Mouse (Mus musculus) cortical plate, adult 2 months (tissue): ENCODE data around the gene Egfl6. TPM values are rescaled to one million over a fixed set of nuclear protein-coding genes. Genes with fewer than 3 reads are reported as not detected.

ENCODE experiments used
- H3K27ac ChIP-seq: fragments of 200-500 bp; 2 replicates; pipeline ENCODE4 v1.5.1; 2012; ENCODE audit warnings: low read length, control low read depth, inconsistent platforms; ENCODE audit not compliant: insufficient read depth
- H3K4me1 ChIP-seq: fragments of 200-500 bp; 2 replicates; pipeline ENCODE4 v1.6.1; 2011; ENCODE audit warnings: low read length; ENCODE audit not compliant: control insufficient read depth, insufficient read depth
- H3K4me3 ChIP-seq: fragments of 200-500 bp; 2 replicates; pipeline ENCODE4 v1.5.1; 2011; ENCODE audit warnings: mild to moderate bottlenecking, low read length, control low read depth; ENCODE audit not compliant: insufficient read depth
- CTCF ChIP-seq: fragments of 200-500 bp; IDR thresholded peaks from 2 replicates; pipeline ENCODE4 v1.5.1; 2011; ENCODE audit warnings: mild to moderate bottlenecking, control low read depth, low read length; ENCODE audit not compliant: insufficient read depth; ENCODE audit errors: extremely low read depth
- POLR2A ChIP-seq: fragments of 200-500 bp; IDR thresholded peaks from 2 replicates; pipeline ENCODE4 v1.6.1; 2011; ENCODE audit warnings: mild to moderate bottlenecking, low read length, control low read depth; ENCODE audit not compliant: insufficient read depth; ENCODE audit errors: extremely low read depth
- polyA plus RNA-seq: library from polyadenylated mRNA; depleted of rRNA; stranded (reverse); fragments of >200 nt; gene quantifications from 2 replicates; pipeline ENCODE4 v1.2.3, GENCODE M21; 2012; rRNA removed

Egfl6 gene
- polyA plus RNA-seq, result 1.7 and 2.1 TPM in 2 replicates

DNA sequence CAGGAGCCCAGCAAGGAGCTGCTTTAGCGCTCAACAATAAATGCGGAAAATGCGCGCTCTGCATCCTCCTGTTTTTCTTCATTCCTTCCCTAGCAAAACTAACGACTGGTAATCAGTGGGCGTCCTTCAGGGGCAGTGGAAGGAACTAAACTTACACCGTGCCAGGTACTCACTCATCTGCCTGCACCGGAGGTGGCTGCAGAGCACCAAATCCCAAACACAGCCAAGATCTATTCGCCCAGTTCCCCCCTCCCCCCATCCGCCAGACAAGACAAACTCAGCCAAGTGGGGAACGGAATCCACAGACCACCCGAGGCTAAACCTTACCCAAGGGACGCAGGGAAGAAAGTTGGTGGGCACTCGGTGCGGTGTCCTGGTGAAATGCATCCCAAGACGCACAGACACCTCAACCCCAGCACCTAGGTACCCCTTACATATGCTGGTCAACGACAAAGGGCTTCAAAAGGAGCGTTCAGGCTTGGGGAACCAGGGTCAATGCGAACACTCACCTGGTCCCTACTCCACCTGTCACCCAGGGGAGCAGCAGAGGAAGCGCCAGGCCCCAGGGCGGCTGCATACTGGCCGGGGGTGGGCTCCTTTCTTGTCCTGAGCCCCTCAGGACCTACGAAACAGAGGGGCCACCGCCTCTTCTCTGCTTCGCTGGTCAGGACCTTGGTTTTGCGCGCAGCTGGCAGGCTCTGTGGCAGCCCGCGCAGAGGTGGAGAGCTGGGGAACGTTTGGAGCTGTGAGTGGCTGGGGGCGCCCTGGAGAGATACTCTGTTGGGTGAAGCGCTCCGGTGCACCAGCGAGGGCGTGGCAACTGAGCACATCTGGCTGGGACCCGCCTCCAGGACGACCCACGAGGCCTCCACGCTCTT is at the start of gene Egfl6:
Gene Egfl6 (minus strand): TSS at position 774 of the 878 bp plus-strand sequence.
- Histone ChIP-seq H3K4me3 (peak within 1 kb of the TSS; percentile 38), H3K4me1 (no peaks in the 10 kb centered on the region), H3K27ac (no peak within 1 kb of the TSS)
- TF ChIP-seq CTCF, result no peak

DNA sequence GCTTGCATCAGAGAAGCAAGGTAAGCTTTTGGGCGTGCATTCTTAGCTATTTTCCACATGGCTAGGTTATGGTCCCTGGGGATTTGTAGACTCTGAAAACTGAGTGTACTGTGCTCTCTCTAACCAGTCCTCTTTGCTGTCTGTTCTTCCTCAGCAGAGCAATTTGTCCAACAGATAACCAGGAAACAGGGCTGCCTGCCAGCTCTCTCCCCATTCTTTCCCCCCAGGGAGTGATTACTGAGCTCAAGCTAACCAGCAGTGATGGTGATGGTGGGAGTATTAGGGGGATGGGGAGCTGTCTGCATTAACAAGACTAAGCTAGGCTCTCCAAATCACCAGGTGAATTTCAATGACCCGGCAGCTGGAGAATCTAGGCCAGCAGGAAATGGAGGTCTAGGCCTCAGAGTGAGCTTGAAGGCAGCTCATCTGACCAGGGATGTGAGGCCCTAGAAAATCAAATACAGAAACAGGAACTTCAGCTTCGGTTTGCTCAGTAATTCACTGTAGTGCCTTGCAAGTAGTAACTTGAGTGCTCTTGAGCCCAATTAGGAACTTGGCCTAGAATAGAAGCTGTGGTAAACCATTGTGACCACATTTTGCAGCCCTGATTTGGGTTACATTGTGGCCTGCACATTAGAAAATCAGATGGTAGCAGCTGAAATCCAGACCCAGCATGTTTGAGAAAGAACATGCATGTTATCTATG is 41.5 kb upstream of the Egfl6 start:
- Histone ChIP-seq H3K4me1 (no peaks in the 10 kb centered on the region), H3K27ac (no peak overlapping the region), H3K4me3 (no peak overlapping the region)
- TF ChIP-seq POLR2A, result no peak
- no peak for TF ChIP-seq CTCF

GRCm38 (mm10) chrX:166626174-166626573 is 40.7 kb upstream of the Egfl6 start:
- H3K4me1 ChIP-seq, result no peaks in the 10 kb centered on the region

GRCm38 (mm10) chrX:166623176-166623575 is 37.7 kb upstream of the Egfl6 start:
- TF ChIP-seq POLR2A (no peak), CTCF (no peak)
- no peak overlapping the region for H3K27ac ChIP-seq

More at GRCm38 (mm10) chrX:166626174-166626573, 40.7 kb upstream of the Egfl6 start:
- no peak for TF ChIP-seq CTCF
- no peak for TF ChIP-seq POLR2A
- Histone ChIP-seq H3K4me3 (no peak overlapping the region), H3K27ac (no peak overlapping the region)

DNA sequence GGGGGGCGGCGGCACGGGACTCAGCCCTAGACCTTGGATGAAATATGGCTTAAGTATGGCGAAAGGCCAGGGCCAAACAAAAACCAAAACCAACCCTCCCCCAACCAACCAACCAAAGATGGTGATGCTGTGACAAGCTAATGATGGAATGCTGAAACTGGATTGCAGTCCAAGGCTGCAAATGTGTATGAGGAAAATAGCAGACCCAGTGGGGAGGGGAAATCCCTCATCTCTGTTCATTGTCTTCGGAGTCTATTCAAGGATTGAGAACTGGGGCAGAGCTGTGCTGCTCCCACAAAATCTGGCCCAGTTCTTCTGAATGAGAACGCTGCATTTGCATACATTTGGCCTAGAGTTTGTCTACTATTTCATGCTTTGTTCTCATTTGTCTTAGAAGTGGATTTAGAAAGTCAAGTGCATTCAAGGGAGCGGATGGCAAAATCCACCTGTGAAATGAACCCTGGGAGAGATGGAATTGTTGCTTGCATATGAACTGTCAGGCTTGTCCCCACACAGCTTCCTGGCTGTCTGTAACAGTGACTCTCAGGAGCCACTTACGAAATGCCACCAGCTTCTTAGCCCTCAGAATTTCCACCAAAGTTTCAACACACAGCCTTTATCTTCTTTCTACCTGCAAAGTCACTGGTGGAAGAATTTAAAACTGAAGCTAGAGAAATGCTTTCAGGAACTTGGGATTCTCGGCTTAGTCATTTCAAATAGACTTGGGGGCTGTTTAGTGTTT is 36.2 kb upstream of the Egfl6 start:
- no peak overlapping the region for H3K27ac ChIP-seq
- TF ChIP-seq POLR2A (no peak), CTCF (no peak)
- H3K4me1 ChIP-seq, result no peaks in the 10 kb centered on the region
- H3K4me3 ChIP-seq, result no peak overlapping the region

More at GRCm38 (mm10) chrX:166623176-166623575, 37.7 kb upstream of the Egfl6 start:
- Histone ChIP-seq H3K4me3 (no peak overlapping the region), H3K4me1 (no peaks in the 10 kb centered on the region)

DNA sequence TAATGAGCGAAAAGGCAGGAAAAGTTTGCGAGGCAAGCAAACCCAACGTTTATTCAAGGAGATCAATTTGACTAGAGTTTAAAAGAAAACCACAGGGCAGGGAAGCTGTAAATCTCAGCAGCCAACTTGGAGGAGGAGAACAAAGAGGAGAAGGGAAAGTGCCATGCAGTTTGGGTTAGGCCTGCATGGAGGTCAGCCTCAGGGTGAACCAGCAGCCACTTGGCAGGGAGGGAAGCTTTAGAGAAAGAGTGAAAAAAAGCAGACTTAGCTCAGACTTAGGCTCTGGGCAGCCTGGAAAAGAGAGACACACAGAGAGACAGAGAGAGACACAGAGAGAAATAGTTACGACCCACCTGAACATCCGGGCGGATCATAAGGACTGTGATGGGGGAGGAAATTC is 35.4 kb upstream of the Egfl6 start:
- Histone ChIP-seq H3K27ac (no peak overlapping the region), H3K4me3 (no peak overlapping the region), H3K4me1 (no peaks in the 10 kb centered on the region)
- TF ChIP-seq POLR2A (no peak), CTCF (no peak)

DNA sequence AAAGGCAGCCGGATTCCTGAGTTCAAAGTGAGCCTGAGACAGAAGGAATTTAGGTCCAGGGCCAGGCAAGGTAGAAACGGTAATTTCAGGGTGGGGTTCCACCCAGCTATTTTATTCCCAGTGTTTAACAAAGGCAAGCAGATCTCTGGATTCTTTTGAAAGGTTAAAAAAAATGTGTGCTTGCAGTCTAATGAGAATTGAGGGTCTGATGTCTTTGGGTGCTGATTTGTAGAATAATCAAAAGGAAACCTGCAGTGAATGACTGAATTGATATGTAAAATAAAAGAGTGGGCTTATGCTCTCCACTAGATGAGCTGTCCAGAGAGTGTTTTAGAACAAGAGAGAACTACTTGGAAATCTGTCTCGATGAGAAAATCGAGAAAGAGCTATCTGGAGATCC is 33.6 kb upstream of the Egfl6 start:
- no peaks in the 10 kb centered on the region for H3K4me1 ChIP-seq
- H3K4me3 ChIP-seq, result no peak overlapping the region
- H3K27ac ChIP-seq, result no peak overlapping the region
- TF ChIP-seq CTCF, result no peak
- TF ChIP-seq POLR2A, result no peak

GRCm38 (mm10) chrX:166615191-166615590 is 29.7 kb upstream of the Egfl6 start:
- Histone ChIP-seq H3K4me3 (no peak overlapping the region), H3K4me1 (no peaks in the 10 kb centered on the region), H3K27ac (no peak overlapping the region)
- no peak for TF ChIP-seq CTCF
- no peak for TF ChIP-seq POLR2A

DNA sequence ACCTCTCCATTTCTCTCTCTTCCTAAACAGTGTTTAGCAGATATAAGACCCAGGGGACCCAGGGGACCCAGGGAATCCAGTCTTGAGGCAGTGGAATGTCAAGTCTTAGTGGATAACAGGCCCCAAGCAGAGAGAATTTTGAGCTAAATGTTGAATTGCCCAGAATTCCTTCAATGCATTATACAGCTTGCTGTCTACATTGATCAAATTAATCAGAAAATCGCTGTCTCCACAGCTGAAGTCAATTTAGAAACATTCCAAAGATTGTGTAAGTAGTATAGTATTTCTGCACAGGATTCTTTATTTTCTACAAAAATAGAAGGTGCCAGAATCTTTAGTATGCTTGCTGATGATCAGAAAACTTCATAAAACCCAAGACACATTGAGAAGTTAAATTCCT is 9.4 kb downstream of the Egfl6 start:
- H3K27ac ChIP-seq, result no peak overlapping the region
- H3K4me1 ChIP-seq, result no peaks in the 10 kb centered on the region
- H3K4me3 ChIP-seq, result no peak overlapping the region
- TF ChIP-seq POLR2A (no peak), CTCF (no peak)
